Mouse (Mus musculus) CD4-positive, CD25-positive, alpha-beta regulatory T cell, adult 2 months (primary cell): Measurements from ENCODE around the gene Tradd.
"Not testable (repeated sequence)": the region's sequence is repeated elsewhere in the genome, so short reads cannot be mapped to it uniquely, and the experiment has no call there.

ENCODE experiments used
- DNase-seq: peaks from one replicate; pipeline ENCODE4 v3.0.0-alpha.2; 2012; ENCODE audit warnings: low read depth, low spot score

Gene Tradd

GRCm38 (mm10) chr8:105241016-105241415, 23.4 kb downstream of the Tradd start:
- no peak for DNase-seq

- DNase-seq, result no peak
Measured at GRCm38 (mm10) chr8:105237442-105238142, 26.8 kb downstream of the Tradd start.

GRCm38 (mm10) chr8:105235206-105235605, 29.2 kb downstream of the Tradd start:
- no peak for DNase-seq

GRCm38 (mm10) chr8:105233126-105233935, 31.1 kb downstream of the Tradd start:
- no peak for DNase-seq

GRCm38 (mm10) chr8:105232321-105232693, 32.1 kb downstream of the Tradd start:
- not testable (repeated sequence) for DNase-seq

GRCm38 (mm10) chr8:105231503-105232320, 32.7 kb downstream of the Tradd start:
- DNase-seq, result no peak

GRCm38 (mm10) chr8:105225917-105226316, 38.5 kb downstream of the Tradd start:
- no peak for DNase-seq

GRCm38 (mm10) chr8:105225272-105225593, 39.2 kb downstream of the Tradd start:
- no peak for DNase-seq

GRCm38 (mm10) chr8:105224413-105225271, 39.8 kb downstream of the Tradd start, which contains the start of gene D230025D16Rik:
Gene D230025D16Rik, plus strand, starts transcription at chr8:105225145.
- DNase-seq, result peak; percentile 97

GRCm38 (mm10) chr8:105223850-105224249, 40.6 kb downstream of the Tradd start:
- no peak for DNase-seq

GRCm38 (mm10) chr8:105217926-105218522, 46.4 kb downstream of the Tradd start:
- DNase-seq, result peak; percentile 76

GRCm38 (mm10) chr8:105214104-105214503, 50.3 kb downstream of the Tradd start:
- peak; percentile 8 for DNase-seq

- DNase-seq, result no peak
Measured at GRCm38 (mm10) chr8:105209153-105210110, 55.0 kb downstream of the Tradd start.
